Mouse (Mus musculus) B cell, adult 2 months (primary cell): ENCODE measurements around the gene Hal.
"Not testable (repeated sequence)": the region's sequence is repeated elsewhere in the genome, so short reads cannot be mapped to it uniquely, and the experiment has no call there.

Experiments
- DNase-seq, 2 experiments: peaks; one replicate each; pipeline ENCODE4 v3.0.0; 2022

Hal gene

DNA sequence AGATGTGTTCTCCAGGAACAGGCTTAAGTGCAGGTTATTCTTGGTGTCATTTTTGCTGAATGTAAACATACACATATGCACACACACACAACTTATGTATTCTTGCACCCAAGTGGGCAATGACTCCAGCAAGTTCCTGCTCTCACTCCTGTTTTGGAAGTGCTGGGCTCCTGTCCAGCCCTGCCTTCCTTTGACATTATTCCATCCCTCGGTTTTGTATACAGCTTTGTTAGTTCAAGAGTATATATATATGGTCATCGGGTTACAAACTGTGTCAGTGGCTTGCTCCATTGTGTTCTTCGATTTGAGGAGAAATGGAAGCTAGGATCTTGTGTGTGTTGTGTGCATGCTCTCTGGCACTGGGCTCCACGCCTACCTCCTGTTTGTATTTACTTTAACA, 29.6 kb downstream of the Hal start:
- DNase-seq = no peak

DNA sequence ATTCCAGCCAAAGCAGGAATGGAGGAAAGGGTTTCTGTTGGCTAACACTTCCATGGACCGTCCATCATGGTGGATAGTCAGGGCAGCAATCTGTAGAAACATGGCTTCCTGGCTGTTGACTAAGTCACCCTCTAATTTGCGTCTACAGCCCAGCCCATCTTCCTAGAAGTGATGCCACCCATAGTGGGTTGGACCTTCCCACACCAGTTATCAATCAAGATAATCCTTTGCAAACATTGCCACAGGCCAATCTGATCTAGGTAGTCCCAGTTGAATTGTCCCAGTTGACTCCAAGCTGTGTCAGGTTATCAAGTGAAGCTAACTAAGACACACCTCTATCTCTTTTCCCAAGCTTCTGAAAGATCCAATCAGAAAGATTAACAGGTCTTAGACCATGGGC, 30.1 kb downstream of the Hal start:
- DNase-seq = no peak

DNA sequence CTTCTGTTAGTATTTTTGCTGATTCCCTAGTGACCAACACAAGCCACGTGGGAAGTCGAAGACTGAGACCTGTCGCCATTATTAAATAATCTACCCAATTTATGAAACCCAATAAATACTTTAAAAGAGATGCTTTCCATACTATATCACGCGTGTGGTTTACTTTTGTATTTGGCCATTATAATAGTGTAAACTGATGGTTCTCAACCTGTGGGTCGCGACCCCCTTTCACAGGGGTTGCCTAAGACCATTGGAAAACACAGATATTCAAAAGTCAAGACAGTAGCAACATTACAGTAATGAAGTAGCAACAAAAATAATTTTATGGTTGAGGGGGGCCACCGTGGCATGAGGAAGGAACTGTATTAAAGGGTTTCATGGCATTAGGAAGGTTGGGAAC, 30.6 kb downstream of the Hal start:
- DNase-seq = no peak

DNA sequence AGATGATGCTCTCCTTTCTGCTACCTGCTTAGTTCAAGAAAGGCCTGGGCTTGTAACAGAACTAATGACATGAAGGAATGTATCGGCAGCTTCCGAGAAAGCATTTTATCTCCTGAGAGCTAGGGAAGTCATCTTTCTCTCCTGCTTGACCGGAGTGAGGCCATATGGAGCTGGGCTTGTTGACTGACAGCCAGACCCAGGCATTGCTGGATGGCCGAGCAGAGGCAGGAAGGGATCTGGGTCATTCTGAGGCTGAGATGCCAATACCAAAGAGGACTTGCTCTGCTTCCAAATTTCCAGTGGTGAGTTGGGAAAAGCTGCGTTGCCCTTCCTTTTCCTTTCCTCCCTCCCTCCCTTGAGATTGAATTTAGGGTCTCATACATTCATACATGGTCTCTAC, 31.2 kb downstream of the Hal start:
- DNase-seq = no peak

DNA sequence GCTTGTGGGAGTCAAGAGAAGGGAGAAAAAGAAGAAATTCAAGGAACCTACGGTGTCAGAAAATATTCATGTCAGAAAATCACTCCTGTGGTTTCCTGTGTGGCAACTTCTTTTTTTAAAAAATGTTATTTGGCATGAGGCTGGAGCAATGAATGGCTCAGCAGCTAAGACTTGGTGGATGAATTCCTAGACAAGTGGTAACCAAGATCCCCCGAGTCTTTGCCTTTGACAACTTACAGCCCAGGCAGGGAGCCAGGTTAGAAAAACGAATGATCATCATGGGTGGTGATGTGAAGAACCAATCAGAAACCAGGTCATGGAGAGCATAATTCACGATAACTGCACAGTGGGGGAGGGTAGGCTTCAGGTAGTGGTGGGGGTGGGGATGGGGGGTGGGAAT, 32.4 kb downstream of the Hal start:
- no peak for DNase-seq

DNA sequence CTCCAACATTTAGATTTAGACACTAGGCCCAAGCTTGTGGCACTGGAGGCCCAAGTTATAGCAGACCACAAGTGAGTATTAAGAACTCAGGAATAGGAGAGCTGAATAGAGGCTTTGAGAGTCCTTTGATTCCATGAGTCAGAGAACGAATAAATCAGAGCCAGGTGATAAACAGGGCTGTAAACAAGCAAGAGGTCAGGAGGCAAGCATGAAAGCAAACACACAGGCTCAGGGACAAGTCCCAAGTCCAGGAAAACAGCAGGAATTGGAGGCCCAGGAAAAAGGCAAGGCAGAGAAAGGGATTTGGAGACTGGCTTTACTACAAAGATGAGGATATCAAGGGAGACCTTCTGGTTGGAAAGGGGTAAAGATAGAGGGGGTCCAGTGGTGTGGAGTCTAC, 36.8 kb downstream of the Hal start:
- no peak for DNase-seq

DNA sequence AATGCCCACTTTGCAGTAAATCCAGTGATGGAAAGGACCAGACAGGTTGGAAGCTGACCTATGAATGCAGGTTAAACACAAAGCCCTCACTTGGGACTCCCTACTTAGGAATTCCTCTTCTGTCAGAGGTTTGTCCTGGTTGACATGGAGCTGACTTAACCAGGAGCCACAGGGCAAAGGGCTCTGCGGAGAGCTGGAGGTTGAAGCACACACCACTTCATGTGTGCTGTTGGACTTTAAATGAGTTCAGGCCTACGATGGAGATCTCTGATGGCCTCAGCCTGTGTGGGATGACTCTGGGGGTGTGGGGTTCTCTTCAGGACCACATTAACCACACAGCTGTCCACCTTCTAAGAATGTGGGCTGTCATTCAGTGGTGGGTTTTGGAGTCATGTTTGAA, 49.7 kb downstream of the Hal start:
- no peak for DNase-seq

DNA sequence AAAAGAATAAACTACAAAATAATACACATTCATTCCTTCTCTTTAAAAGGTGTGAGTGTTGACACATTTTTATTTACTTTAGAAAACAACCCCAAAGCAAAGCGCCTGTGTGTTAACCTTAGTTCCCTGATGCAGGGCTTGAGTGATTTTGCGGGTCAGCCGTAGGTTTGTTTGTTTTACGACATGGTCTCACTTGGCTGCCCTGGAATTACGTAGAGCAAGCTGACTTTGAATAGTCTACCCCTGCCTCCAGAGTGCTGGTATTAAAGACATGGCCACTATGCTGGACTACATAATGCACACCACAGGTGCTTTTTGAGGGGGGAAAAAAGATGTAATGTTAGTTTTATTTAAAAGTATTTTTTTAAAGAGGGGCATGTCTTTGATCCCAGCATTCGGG, 50.2 kb downstream of the Hal start:
- DNase-seq = no peak

DNA sequence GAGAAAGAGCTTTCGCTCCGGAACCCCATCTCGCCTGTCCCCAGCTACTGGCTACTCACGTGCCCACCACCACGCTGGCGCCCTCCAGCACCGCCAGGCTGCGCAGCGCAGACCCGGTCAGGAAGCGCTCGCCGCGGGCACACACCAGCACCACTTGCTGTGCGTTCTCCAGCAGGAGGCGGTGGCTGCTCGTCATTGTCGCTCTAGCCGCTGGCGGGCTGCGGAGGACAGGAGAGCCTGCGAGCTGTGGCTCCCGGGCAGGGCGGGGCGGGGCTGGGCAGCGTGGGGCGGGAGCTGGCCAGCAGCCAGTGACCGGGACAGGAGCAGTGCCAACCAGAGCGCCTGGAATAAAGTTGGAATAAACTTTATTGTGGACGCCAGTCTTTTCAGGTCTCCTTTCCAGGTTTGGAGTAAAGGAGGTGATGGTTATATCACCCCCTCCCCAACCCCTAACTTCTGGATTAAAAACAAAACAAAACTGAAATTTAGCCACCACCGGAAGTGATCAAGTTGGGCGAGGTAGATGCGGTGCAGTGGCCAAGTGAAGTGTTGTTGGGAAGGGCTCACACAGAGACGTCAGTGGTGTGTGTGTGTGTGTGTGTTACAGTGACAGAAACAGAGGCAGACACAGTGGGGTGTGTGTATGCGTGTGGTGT, 51.3 kb downstream of the Hal start, which contains the start of gene Amdhd1:
TSS of gene Amdhd1 (minus strand) at position 259 of the 656 bp plus-strand sequence.
- DNase-seq = peak; percentile 84 to 85

DNA sequence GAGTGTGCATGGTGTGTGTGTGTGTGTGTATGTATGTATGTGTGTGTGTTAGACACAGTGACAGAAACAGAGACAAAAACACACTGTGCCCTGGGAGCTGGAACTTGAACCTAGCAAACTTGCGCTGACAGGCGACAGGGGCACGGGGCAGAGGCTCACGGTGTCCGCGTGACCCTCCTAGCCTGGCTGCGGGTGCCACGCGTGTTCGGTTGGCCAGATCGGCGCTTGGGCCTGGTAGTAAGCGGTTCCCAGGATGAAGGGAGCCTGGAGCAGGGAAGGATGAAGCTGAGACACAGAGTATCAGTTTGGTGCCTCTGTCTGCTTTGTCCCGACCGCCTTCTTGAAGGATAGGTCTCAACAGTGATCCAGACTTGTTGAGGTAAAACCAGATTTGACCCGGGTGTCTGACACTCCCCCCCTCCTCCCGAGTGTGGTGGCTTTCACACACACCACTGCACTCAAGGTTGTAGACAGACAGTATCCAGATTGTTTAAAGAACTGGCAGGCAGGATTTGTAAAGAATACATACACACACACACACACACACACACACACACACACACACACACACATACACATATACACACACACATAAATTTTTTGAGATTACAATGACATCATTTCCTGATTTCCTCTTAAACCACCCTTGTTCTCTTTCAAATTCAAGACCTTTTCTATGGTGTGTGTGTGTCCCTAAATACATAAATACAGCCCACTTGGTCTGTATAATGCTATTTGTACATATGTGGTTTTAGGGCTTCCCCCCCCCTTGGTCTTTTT, 52.1 kb downstream of the Hal start, which contains the start of gene Ccdc38:
TSS of gene Ccdc38 (plus strand) at position 202 of the 780 bp plus-strand sequence.
- DNase-seq = peak; percentile 46 to 47

DNA sequence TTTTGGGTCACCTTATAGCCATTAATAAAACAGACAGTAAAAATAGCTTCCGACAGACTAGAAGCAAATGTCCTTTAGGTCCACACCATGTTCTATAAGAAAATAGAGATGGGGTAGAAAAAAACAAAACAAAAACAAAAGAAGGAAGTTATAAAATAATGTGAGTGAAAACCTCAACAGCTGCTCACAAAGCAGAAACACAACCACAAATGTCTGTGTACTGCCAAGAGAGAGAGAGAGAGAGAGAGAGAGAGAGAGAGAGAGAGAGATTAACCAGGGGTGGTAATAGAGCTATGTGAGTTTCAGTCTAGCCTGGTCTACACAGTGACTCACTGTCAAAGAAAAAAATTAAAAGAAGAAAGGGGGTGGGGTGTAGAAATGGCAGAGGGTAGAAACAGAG, 53.0 kb downstream of the Hal start:
- DNase-seq = peak in 1 of 2 experiments; percentile 19

DNA sequence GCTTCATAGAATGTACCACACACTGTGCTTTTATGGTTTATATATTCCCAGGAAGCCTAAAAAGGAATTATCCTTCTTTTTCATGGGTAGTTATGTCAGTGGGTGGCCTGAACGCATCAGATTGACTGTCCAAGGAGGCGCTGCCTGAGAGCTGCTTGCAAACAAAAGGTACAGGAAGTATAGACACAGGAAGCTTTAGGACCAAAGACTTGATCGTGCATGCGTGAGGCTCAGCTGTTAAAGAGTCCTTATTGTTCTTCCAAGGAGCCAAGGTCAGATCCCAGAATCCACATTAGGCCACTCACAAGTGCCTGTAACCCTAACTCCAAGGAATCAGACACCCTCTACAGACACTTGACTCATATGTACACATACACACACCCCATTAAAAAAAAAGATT, 53.8 kb downstream of the Hal start:
- no peak for DNase-seq

DNA sequence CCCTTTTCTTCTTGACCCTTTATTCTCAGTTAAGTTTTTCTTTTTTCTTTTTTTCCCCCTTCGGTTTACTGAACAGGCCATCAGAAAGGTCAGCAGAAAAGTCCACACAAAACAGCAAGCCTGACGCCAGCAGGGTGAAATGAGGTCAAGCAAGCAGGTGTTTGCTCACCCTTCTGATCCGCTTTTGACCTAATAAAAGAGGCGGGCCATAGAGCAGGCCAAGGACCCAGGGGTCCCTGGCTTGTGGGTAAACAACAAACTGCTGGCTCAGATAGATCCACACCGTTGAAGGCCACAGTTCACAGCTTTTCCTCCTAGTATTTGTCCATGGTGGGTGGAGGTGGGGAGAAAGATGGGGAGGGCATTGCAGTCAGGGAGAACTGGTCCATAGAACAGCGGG, 54.6 kb downstream of the Hal start:
- DNase-seq = no peak

DNA sequence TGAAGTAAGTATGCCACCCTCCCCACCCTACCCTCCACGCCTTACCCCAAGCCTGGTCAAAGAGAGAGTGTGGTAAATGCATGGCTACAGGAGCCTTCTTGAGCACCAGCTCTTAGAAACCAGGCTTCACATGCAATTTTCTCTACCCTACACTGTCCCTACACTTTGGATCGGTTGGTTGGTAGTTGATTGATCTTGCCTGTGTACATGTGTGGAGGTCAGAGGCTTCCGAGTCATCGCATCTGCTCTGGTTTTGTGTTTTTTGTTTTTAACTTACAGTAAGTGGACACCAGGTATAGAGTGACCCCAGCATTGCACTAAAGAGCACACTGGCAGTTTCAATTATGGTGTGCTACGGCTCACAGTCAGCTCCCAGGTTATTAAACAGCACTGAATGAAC, 55.6 kb downstream of the Hal start:
- no peak for DNase-seq

DNA sequence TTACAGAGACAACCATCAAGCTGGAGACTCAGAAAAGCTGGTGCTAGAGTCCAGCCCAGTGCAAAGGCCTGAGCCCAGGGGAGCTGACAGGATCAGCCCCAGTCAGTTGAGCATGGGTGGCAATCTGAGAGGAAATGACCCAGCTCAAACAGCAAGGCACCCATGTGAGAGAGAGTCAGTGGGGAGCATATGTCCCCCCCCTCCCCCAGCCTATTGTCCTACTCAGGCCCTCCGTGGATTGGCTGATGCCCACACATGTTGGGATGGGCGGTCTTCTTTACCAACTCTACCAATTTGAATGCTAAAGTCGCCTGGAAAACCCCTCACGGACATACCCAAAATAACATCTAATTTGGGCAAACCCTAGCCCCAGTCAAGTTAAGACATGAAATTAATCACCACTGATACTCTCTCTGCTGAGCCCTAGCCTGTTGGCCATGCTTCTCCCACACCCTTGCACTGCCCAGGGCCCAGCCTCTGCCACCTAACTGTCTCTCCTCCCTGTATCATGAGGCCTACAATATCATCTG, 59.2 kb downstream of the Hal start:
- DNase-seq = no peak

DNA sequence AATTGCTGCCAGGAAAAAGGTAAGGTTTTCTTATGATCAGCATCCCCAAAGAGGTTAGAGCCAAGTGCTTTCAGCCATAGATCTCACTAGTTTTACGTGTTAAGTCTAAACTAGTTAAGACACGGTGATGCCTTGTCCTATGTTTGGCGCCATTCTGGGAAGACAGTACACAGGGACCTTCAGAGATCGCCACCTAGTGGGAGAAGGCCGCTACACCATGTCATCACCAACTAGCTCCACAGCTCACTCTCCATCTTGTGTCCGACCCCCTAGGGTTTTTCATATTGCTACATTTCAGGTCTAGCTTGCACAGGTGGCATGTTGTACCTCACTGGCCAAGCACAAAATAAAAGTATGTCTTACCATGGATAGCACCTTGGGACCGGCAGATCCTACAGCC, 60.4 kb downstream of the Hal start:
- DNase-seq = peak; percentile 82 to 83

DNA sequence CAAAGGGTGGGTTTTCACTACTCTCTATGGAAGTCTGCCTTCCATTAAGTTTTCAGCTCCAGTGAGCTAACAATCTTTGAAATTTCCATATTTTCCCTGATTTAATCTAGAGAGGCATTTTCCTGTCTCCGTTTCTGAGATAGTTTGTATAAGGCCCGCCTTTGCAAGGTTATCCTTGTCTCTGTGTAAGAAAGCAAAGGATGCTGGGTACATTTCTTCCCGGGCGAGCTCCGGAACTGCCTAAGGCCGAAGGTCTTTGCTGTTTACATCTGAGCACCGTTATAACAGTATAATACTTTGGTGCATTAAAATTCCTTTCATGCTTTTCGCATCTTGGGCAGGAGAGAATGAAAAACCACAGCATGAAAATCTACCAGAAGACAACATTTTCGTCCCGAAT, 61.3 kb downstream of the Hal start:
- DNase-seq = no peak

DNA sequence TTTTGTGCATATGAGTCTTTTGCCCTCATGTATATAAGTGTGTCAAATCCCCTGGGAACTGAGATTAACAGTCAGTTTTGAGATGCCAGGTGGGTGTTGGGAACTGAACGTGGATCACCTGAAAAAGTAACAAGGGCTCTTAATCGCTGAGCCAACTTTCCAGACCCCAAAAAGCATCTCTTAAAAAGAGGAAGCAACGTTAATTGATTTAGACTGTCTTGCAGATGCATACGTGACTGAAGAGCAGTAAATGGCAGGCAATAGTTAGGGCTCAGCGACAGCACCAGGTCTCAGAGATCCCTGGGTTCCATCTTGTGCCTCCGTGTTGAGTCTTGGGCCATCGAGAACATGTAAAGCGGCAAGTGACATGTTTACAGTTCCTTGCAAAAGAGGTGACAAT, 64.0 kb downstream of the Hal start:
- DNase-seq = no peak

DNA sequence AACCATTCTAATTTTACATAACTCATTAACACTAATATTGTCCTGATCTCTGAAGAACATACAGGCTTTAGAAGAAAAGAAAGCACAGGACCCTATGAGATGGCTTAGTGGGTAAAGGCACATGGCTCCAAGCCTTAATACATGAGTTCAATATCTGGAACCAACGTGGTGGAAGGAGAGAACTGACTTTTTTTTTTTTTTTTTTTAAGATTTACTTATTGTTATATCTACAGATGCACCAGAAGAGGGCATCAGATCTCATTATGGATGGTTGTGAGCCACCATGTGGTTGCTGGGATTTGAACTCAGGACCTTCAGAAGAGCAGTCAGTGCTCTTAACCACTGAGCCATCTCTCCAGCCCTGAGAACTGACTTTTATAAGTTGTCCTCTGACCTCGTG, 69.4 kb downstream of the Hal start:
- not testable (repeated sequence) for DNase-seq

DNA sequence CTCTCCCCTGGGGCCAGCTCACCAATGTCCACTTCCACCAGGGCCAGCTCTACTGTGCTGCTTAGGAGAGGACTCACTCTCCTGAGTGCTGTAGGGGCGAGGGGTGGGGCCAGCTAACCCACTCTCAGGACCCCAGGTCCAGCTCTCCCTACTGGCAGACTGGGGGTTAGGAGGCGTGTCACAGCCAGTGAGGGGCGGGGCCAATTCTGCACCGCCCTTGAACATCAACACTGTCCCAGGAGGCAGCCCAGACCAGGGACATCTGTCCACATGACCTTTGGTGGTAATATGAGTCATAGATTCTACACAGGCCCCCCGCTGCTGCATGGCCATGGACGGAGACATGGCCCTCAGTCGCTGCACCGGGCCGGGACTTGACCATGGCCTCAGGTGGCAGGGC, 71.2 kb downstream of the Hal start:
- DNase-seq = no peak

DNA sequence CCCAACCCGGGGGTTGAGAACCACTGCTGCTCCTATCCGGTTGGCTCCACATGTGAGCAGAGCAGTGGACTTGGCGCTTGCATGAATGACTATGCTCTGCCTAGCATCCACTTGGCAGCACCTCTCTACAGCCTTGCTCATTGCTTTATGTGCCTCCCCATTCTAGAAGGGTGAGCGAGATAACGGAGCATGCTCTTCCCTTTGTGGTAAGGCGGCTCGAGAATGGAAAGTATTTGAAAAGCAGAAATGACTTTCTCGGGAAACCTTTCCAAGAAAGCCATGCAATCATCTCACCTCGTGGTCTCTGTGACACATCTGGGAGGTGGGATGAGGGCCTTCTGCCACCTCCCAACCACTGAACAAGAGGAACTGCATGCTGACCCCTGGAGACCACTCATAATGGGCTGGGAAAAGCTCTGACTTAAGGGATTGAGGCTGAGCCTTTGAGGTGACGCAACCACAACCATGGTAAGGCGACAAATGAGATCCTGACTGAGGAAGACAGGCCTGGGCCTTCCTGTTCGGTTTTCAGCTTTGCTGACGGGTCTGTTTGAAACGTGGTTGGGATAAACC, 76.0 kb downstream of the Hal start:
- DNase-seq = no peak

DNA sequence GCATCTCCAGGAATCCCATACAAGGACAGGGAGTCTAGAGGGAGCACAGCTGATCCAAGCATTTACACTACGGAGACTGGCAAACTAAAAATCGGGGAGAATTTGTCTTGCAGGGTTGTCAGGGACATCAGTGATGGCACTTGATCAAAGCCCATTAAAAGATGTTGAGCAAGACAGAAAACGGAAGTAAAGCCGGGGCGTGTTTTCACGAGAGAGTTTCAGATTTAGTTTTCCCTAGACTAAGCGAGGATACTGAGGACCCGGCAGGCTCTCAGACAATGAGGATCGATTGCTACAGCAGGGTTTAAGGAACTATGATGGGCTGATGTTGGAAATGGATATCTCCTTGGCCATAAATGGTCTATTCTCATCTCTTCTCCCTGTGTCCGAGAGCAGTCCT, 78.5 kb downstream of the Hal start:
- DNase-seq = no peak

DNA sequence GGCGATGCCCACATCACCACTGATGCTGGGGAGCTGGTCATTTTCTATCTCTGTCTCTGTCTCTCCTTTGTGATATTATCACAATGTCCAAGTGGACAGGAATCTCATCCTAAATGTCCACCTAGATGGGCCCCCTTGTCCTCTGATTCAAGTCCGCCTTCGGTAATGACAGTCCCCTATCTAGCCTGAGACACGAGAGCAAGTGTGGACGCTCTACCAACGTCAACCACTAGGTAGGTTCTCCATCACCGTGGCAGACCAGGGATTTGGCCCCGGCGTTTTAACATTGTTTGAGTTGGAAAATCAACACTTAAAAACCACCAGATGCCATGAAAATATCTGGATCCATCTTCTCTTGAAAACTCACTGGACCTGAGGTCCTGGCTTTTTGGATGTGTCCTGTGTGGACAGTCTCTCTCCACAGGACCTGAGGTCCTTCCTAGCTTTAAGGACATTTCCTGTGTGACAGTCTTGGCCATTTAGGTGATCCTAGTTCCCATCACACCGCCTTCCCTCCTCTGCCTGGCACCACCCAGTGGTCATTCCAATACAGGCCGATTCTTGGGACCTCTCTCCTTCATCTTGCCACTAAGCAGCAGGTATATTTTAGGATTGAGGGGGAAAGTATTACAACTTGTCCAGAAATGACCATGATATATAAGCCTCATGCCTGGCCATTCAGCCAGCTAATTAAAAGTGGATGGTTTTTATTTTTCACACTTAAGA, 79.4 kb downstream of the Hal start:
- no peak for DNase-seq
